Mouse (Mus musculus) MEL (cell line): ENCODE data around the gene Tub. TPM values are rescaled to one million over a fixed set of nuclear protein-coding genes. Genes with fewer than 3 reads are reported as not detected.

ENCODE experiments used
- DNase-seq: peaks from one replicate; pipeline ENCODE4 v3.0.0; 2011; ENCODE audit warnings: low read depth, low spot score
- H3K27ac ChIP-seq: 2 replicates; pipeline ENCODE4 v1.5.1; 2012; ENCODE audit warnings: low read depth, mild to moderate bottlenecking, control low read depth, low read length, moderate library complexity; ENCODE audit not compliant: control insufficient read depth
- H3K27me3 ChIP-seq, 2 experiments: fragments of 150-350 bp in 1 of 2; sonication (generic) in 1 of 2; 2 replicates each; pipeline ENCODE4 v1.6.1; 2012; ENCODE audit warnings: low read length in 2 of 2, mild to moderate bottlenecking in 2 of 2, improper control_type of control experiment in 1 of 2, moderate library complexity in 1 of 2; ENCODE audit not compliant: insufficient read depth in 2 of 2, control insufficient read depth in 1 of 2
- H3K36me3 ChIP-seq, 2 experiments: 2 replicates each; pipeline ENCODE4 v1.6.1; 2012 to 2014; ENCODE audit warnings: low read length in 2 of 2, improper control_type of control experiment in 1 of 2, inconsistent platforms in 1 of 2, mild to moderate bottlenecking in 1 of 2; ENCODE audit not compliant: insufficient read depth in 2 of 2, control insufficient read depth in 1 of 2
- H3K4me1 ChIP-seq, 2 experiments: fragments of 150-350 bp in 1 of 2; sonication (generic) in 1 of 2; 2 replicates each; pipeline ENCODE4 v1.6.1; 2012; ENCODE audit warnings: low read length in 2 of 2, improper control_type of control experiment in 1 of 2, mild to moderate bottlenecking in 1 of 2; ENCODE audit not compliant: insufficient read depth in 2 of 2, control insufficient read depth in 1 of 2
- H3K4me3 ChIP-seq, 2 experiments: fragments of 150-350 bp in 1 of 2; sonication (generic) in 1 of 2; 2 replicates each; pipeline ENCODE4 v1.5.1; 2012; ENCODE audit warnings: low read depth in 2 of 2, low read length in 2 of 2, mild to moderate bottlenecking in 2 of 2, moderate library complexity in 2 of 2, control low read depth in 1 of 2, improper control_type of control experiment in 1 of 2; ENCODE audit not compliant: control insufficient read depth in 1 of 2, insufficient read depth in 1 of 2
- H3K79me2 ChIP-seq: 2 replicates; pipeline ENCODE4 v1.6.1; 2012; ENCODE audit warnings: mild to moderate bottlenecking, low read length, moderate library complexity; ENCODE audit not compliant: control insufficient read depth, poor library complexity, insufficient read depth
- H3K9ac ChIP-seq: 2 replicates; pipeline ENCODE4 v1.6.1; 2012; ENCODE audit warnings: low read depth, mild to moderate bottlenecking, control low read depth, low read length, moderate library complexity; ENCODE audit not compliant: control insufficient read depth, poor library complexity, severe bottlenecking
- H3K9me3 ChIP-seq: fragments of 150-350 bp; sonication (generic); replicated peaks from 2 replicates; pipeline ENCODE4 v1.6.1; 2012; ENCODE audit warnings: mild to moderate bottlenecking, low read length, improper control_type of control experiment, moderate library complexity; ENCODE audit not compliant: insufficient read depth
- BHLHE40 ChIP-seq: IDR thresholded peaks from 2 replicates; pipeline ENCODE4 v1.6.1; 2012; ENCODE audit warnings: low read depth, mild to moderate bottlenecking, inconsistent platforms, low read length, improper control_type of control experiment, borderline replicate concordance
- CHD1 ChIP-seq: IDR thresholded peaks from 2 replicates; pipeline ENCODE4 v1.6.1; 2012; ENCODE audit warnings: low read depth, mild to moderate bottlenecking, inconsistent platforms, low read length, improper control_type of control experiment
- CHD2 ChIP-seq: IDR thresholded peaks from 2 replicates; pipeline ENCODE4 v1.6.1; 2011; ENCODE audit warnings: low read length, improper control_type of control experiment
- ETS1 ChIP-seq: IDR thresholded peaks from 2 replicates; pipeline ENCODE4 v1.6.1; 2012; ENCODE audit warnings: low read depth, mild to moderate bottlenecking, inconsistent platforms, low read length, improper control_type of control experiment, moderate library complexity
- GATA1 ChIP-seq: IDR thresholded peaks from 2 replicates; pipeline ENCODE4 v1.6.1; 2011; ENCODE audit warnings: low read depth, low read length, improper control_type of control experiment
- HCFC1 ChIP-seq: IDR thresholded peaks from 2 replicates; pipeline ENCODE4 v1.6.1; 2012; ENCODE audit warnings: low read depth, mild to moderate bottlenecking, inconsistent platforms, low read length, improper control_type of control experiment, moderate library complexity
- JUND ChIP-seq: IDR thresholded peaks from 2 replicates; pipeline ENCODE4 v1.6.1; 2011; ENCODE audit warnings: low read depth, mild to moderate bottlenecking, improper control_type of control experiment, low read length
- KAT2A ChIP-seq: conservative IDR thresholded peaks from 2 replicates; pipeline ENCODE4 v1.6.1; 2012; ENCODE audit warnings: low read depth, low read length, improper control_type of control experiment, inconsistent platforms
- MAX ChIP-seq: IDR thresholded peaks from 2 replicates; pipeline ENCODE4 v1.6.1; 2011; ENCODE audit warnings: low read length, improper control_type of control experiment
- MEF2A ChIP-seq: IDR thresholded peaks from 2 replicates; pipeline ENCODE4 v1.6.1; 2014; ENCODE audit warnings: low read depth, mild to moderate bottlenecking, inconsistent platforms, low read length, improper control_type of control experiment; ENCODE audit not compliant: poor library complexity, insufficient replicate concordance, severe bottlenecking; ENCODE audit errors: extremely low read depth
- MXI1 ChIP-seq: IDR thresholded peaks from 2 replicates; pipeline ENCODE4 v1.6.1; 2011; ENCODE audit warnings: mild to moderate bottlenecking, low read depth, low read length, improper control_type of control experiment
- NRF1 ChIP-seq: IDR thresholded peaks from 2 replicates; pipeline ENCODE4 v1.6.1; 2014; ENCODE audit warnings: low read depth, mild to moderate bottlenecking, inconsistent platforms, low read length, improper control_type of control experiment, moderate library complexity; ENCODE audit not compliant: poor library complexity, insufficient read depth, severe bottlenecking
- POLR2A ChIP-seq, 2 experiments: IDR thresholded peaks; 2 replicates each; pipeline ENCODE4 v1.6.1; 2011 to 2012; ENCODE audit warnings: low read length in 2 of 2, mild to moderate bottlenecking in 2 of 2, control low read depth in 1 of 2, improper control_type of control experiment in 1 of 2, low read depth in 1 of 2, moderate library complexity in 1 of 2; ENCODE audit not compliant: control insufficient read depth in 1 of 2, insufficient read depth in 1 of 2, poor library complexity in 1 of 2
- POLR2AphosphoS2 ChIP-seq: IDR thresholded peaks from 2 replicates; pipeline ENCODE4 v1.6.1; 2011; ENCODE audit warnings: low read length, improper control_type of control experiment
- POLR2AphosphoS5 ChIP-seq: IDR thresholded peaks from 2 replicates; pipeline ENCODE4 v1.6.1; 2012; ENCODE audit warnings: low read depth, borderline replicate concordance, mild to moderate bottlenecking, inconsistent platforms, low read length, moderate library complexity, mixed read lengths
- RAD21 ChIP-seq: IDR thresholded peaks from 2 replicates; pipeline ENCODE4 v1.6.1; 2011; ENCODE audit warnings: mild to moderate bottlenecking, low read depth, low read length, improper control_type of control experiment
- RCOR1 ChIP-seq: IDR thresholded peaks from 2 replicates; pipeline ENCODE4 v1.6.1; 2012; ENCODE audit warnings: low read depth, mild to moderate bottlenecking, inconsistent platforms, low read length, improper control_type of control experiment
- SIN3A ChIP-seq: IDR thresholded peaks from 2 replicates; pipeline ENCODE4 v1.6.1; 2012; ENCODE audit warnings: low read length, improper control_type of control experiment, inconsistent platforms
- TBP ChIP-seq: IDR thresholded peaks from 2 replicates; pipeline ENCODE4 v1.8.0; 2011; ENCODE audit warnings: low read depth, low read length, improper control_type of control experiment
- TCF12 ChIP-seq: IDR thresholded peaks from 2 replicates; pipeline ENCODE4 v1.6.1; 2014; ENCODE audit warnings: low read depth, mild to moderate bottlenecking, inconsistent platforms, low read length, improper control_type of control experiment, moderate library complexity
- ZKSCAN1 ChIP-seq: IDR thresholded peaks from 2 replicates; pipeline ENCODE4 v1.6.1; 2012; ENCODE audit warnings: low read depth, mild to moderate bottlenecking, inconsistent platforms, low read length, improper control_type of control experiment, moderate library complexity
- ZMIZ1 ChIP-seq: IDR thresholded peaks from 2 replicates; pipeline ENCODE4 v1.6.1; 2012; ENCODE audit warnings: low read depth, mild to moderate bottlenecking, inconsistent platforms, low read length, improper control_type of control experiment, moderate library complexity
- polyA plus RNA-seq, 2 experiments: library from polyadenylated mRNA; stranded (reverse) in 1 of 2; unstranded in 1 of 2; fragments of >175 nt in 1 of 2; fragments of >200 nt in 1 of 2; gene quantifications; 2 replicates each; pipeline versions ENCODE4 v1.2.1 to v1.2.4; 2012; ENCODE audit warnings: low replicate concordance in 2 of 2, low read depth in 1 of 2; ENCODE audit not compliant: insufficient read length in 2 of 2, insufficient read depth in 1 of 2, missing spikeins in 1 of 2
- total RNA-seq: library from RNA; depleted of rRNA; stranded (reverse); fragments of 300-350 nt; gene quantifications from 2 replicates; pipeline ENCODE4 v1.2.3, GENCODE M21; 2012; rRNA removed

Tub gene
- total and polyA plus RNA-seq, 3 experiments, result not detected

DNA sequence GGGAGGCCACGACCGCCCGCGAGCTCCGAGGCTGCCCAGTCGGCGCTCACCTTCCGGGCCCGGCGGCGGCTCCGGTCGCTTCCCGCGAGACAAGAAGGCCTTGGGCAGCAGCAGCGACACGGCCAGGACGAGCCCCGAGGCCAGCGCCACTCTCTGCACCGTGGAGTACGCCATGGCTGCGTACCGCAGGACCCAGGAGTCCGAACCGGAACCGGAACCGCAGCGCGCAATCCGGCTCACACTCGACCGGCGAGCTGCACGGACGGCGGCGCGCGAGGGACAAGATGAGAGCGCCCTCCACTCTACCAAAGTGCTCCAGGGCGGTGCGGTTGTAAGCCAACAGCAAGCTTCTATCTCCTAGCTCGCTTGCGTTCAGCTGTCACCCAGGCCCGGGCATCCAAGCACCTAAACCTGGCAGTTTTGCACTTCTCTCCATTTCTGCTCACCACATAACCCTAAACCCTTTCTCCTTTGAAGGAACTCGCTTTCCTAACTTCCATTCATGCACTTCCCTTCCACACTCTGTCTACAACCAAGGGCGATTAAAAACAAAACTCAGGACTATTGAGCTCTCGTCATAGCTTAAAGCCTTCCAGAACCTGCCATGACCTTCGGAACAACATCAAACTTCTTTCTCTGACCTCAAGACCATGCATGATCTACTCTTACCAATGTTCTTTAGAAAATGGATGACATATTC lies 133.1 kb downstream of the Tub start, which contains the start of gene Ric3:
TSS of gene Ric3 (minus strand) at position 219 of the 700 bp plus-strand sequence.
- no peak for DNase-seq
- Histone ChIP-seq H3K27me3 (no peaks in the 10 kb centered on the region), H3K79me2 (no peaks in the 10 kb centered on the region), H3K27ac (no peak within 1 kb of the TSS), H3K9ac (no peak within 1 kb of the TSS), H3K4me1 (no peaks in the 10 kb centered on the region), H3K4me3 (no peak within 1 kb of the TSS), H3K36me3 (no peaks in the 10 kb centered on the region), H3K9me3 (no peaks in the 10 kb centered on the region)
- TF ChIP-seq POLR2AphosphoS5 (no peak), SIN3A (no peak), NRF1 (no peak), POLR2A (IDR thresholded peaks at IDR 0.05; ENCODE audit: control insufficient read depth in 1 of 2, insufficient read depth in 1 of 2, low read depth in 1 of 2, low read length in 2 of 2, poor library complexity in 1 of 2) (no peak), BHLHE40 (no peak), RCOR1 (no peak), ZKSCAN1 (no peak), ETS1 (no peak), RAD21 (no peak), JUND (no peak), ZMIZ1 (no peak), MAX (no peak), KAT2A (no peak)

DNA sequence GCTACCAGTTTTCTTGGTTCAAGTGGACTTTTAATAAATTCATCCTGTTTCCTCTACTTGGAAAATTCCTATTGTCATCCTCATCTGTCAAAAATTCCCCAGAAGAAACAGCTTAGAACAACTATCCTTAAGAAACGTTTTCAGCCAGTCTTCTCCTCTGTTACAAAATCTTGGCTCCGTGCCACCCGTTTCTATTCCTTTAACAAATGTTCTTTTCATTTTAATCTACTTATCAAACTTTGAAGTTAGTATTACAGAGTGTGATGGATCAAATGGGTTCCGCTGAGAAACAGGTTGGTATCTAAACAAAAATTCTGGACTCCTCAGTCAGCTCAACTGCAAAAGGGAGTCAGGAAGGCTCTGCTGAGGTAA lies 133.7 kb downstream of the Tub start:
- no peak for DNase-seq
- Histone ChIP-seq H3K4me1 (no peaks in the 10 kb centered on the region), H3K79me2 (no peaks in the 10 kb centered on the region), H3K9me3 (no peaks in the 10 kb centered on the region), H3K27ac (no peak overlapping the region), H3K4me3 (no peak overlapping the region), H3K9ac (no peak overlapping the region), H3K27me3 (no peaks in the 10 kb centered on the region), H3K36me3 (no peaks in the 10 kb centered on the region)
- TF ChIP-seq HCFC1 (no peak), GATA1 (no peak), MEF2A (no peak), CHD2 (no peak), CHD1 (no peak), TCF12 (no peak), ZMIZ1 (no peak), POLR2AphosphoS2 (no peak), TBP (no peak), BHLHE40 (no peak), MXI1 (no peak), POLR2A (IDR thresholded peaks at IDR 0.05; ENCODE audit: control insufficient read depth in 1 of 2, insufficient read depth in 1 of 2, low read depth in 1 of 2, low read length in 2 of 2, poor library complexity in 1 of 2) (no peak), RAD21 (no peak)

Other genes starting within 250 kb of the Tub start
- gene Olfr512, start 237.0 kb upstream of the Tub start, total RNA-seq, result not detected in 2 replicates
- not detected for gene Olfr512, start 237.0 kb upstream of the Tub start, polyA plus RNA-seq
- not detected in 2 replicates for gene Olfr513, start 199.4 kb upstream of the Tub start, total RNA-seq
- gene Olfr513, start 199.4 kb upstream of the Tub start, polyA plus RNA-seq, result not detected
- not detected in 2 replicates for gene Olfr514, start 124.3 kb upstream of the Tub start, total RNA-seq
- not detected for gene Olfr514, start 124.3 kb upstream of the Tub start, polyA plus RNA-seq
- gene Olfr516, start 99.8 kb upstream of the Tub start, total RNA-seq, result not detected in 2 replicates
- not detected for gene Olfr516, start 99.8 kb upstream of the Tub start, polyA plus RNA-seq
- gene Olfr517, start 78.0 kb upstream of the Tub start, total RNA-seq, result not detected in 2 replicates
- not detected for gene Olfr517, start 78.0 kb upstream of the Tub start, polyA plus RNA-seq
- not detected in 2 replicates for gene Olfr518, start 65.3 kb upstream of the Tub start, total RNA-seq
- gene Olfr518, start 65.3 kb upstream of the Tub start, polyA plus RNA-seq, result not detected
- gene Olfr519, start 55.9 kb upstream of the Tub start, total RNA-seq, result not detected in 2 replicates
- not detected for gene Olfr519, start 55.9 kb upstream of the Tub start, polyA plus RNA-seq
- gene Nlrp10, start 20.2 kb upstream of the Tub start, total RNA-seq, result 0.35 and 0.52 TPM in 2 replicates
- under 1 TPM in 1 of 2 experiments, not detected in 1; 0.53 TPM for gene Nlrp10, start 20.2 kb upstream of the Tub start, polyA plus RNA-seq
- 123 and 145 TPM in 2 replicates for gene Eif3f, start 15.9 kb upstream of the Tub start, total RNA-seq
- gene Eif3f, start 15.9 kb upstream of the Tub start, polyA plus RNA-seq, result 100 to 1,000 TPM; 226 to 283 TPM
- not detected in 2 replicates for gene Ric3, start 133.0 kb downstream of the Tub start, total RNA-seq
- gene Ric3, start 133.0 kb downstream of the Tub start, polyA plus RNA-seq, result not detected
- gene Lmo1, start 224.9 kb downstream of the Tub start, total RNA-seq, result not detected in 2 replicates
- gene Lmo1, start 224.9 kb downstream of the Tub start, polyA plus RNA-seq, result not detected